Mouse (Mus musculus) T-cell, adult 66 days (primary cell): ENCODE data around the gene Nudt16. TPM values are rescaled to one million over a fixed set of nuclear protein-coding genes. Genes with fewer than 3 reads are reported as not detected.

Experiments used
- total RNA-seq, 2 experiments: library from RNA; stranded (reverse); gene quantifications; 3 replicates in 1 of 2; 4 replicates in 1 of 2; pipeline ENCODE4 v1.2.4; 2023

Gene Nudt16
- 10 to 100 TPM; 24.7 to 29.0 TPM for total RNA-seq

DNA sequence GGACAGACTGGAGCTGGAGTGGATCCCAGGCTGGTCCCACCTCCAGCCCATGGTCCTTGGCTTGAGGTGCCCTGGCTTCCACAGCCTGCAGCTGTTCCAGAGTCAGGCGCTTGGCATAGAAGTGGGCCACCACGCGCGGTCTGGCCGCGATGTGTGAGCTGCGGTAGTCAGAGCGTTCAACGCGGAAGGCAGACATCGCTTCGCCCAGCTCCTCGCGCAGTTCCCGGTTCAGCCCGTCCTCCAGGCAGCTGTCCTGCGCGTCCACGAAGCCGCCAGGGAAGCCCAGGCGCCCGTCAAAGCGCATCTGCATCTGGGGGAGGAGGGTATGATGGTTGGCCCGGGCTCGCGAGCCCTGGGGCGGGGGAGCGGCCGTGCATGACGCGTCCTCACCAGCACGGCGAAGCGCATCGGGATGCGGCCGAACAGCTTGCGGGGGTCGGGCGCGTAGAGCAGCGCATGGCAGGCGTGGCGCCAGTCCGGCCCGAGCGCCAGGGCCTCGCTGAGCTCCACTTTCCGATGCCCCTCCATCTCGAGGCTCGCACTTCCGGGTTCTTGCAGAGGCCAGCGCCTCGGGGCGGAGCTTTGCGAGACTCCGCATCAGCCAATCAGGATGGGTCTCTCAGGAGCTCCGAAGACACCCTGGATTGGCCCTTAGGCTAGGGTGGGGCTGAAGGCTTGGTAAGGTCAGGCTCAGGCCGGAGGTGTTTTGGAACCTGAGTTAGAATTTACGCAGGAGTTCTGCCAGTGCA is at the start of gene Nudt16:
Gene Nudt16 (minus strand): TSS at position 572 of the 749 bp plus-strand sequence.

GRCm38 (mm10) chr9:105144992-105145391 is 13.4 kb upstream of the Nudt16 start, which contains the start of gene 1700080E11Rik:
Gene 1700080E11Rik, minus strand, starts transcription at chr9:105145092.

Other genes with a start within 250 kb of the Nudt16 start
- gene Mrpl3, start 78.6 kb downstream of the Nudt16 start, total RNA-seq = 10 to 100 TPM; 58.0 to 65.2 TPM
- not detected for gene 1700080E11Rik, start 13.3 kb upstream of the Nudt16 start, total RNA-seq